Mouse (Mus musculus): ENCODE results near the gene Tax1bp3.

GRCm38 (mm10) chr11:73175612-73176011 is 1.3 kb upstream of the Tax1bp3 start:
- no peak for TF ChIP-seq POLR2A (IDR thresholded peaks at IDR 0.05; ENCODE audit: insufficient read depth, low read depth, low read length)
- TF ChIP-seq CTCF (IDR thresholded peaks at IDR 0.05; ENCODE audit: insufficient read depth, low read depth, low read length) = no peak
